Mouse (Mus musculus) adrenal gland, postnatal 0 days (tissue): ENCODE results near the gene Gm11541. TPM values are rescaled to one million over a fixed set of nuclear protein-coding genes. Genes with fewer than 3 reads are reported as not detected.

Experiments
- polyA plus RNA-seq: library from polyadenylated mRNA; unstranded; fragments of >200 nt; fragmentation: Nextera tagmentation; extraction: Ambion mirVana; gene quantifications from 2 replicates; pipeline ENCODE4 v1.2.1, GENCODE M21; 2015

Gene Gm11541
- polyA plus RNA-seq: 0.30 and 1.1 TPM in 2 replicates

GRCm38 (mm10) chr11:94704472-94704871, at the start of gene Gm11541:
TSS of gene Gm11541 (minus strand) at chr11:94704499.

DNA sequence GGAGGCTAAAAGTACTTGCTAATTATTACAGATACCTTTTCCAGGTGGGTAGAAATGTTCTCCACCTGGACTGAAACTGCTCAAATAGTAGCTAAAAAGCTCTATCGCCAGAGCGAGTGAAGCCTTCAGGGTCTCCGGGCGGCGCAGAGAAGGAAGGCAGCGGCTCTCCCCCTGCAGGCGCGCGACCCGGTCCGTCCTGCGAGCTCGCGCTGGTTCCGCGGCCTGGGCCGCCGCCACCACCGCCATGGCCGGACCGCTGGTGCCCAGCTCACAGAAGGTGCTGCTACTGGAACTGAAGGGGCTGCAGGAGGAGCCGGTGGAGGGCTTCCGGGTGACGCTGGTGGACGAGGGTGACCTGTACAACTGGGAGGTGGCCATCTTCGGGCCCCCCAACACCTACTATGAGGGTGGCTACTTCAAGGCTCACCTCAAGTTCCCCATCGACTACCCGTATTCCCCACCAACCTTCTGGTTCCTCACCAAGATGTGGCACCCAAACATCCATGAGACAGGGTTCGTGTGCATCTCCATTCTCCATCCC, 37.5 kb upstream of the Gm11541 start, which contains the start of gene Cdc34b:
Gene Cdc34b, plus strand, starts transcription at position 51 of the 541 bp plus-strand sequence.

DNA sequence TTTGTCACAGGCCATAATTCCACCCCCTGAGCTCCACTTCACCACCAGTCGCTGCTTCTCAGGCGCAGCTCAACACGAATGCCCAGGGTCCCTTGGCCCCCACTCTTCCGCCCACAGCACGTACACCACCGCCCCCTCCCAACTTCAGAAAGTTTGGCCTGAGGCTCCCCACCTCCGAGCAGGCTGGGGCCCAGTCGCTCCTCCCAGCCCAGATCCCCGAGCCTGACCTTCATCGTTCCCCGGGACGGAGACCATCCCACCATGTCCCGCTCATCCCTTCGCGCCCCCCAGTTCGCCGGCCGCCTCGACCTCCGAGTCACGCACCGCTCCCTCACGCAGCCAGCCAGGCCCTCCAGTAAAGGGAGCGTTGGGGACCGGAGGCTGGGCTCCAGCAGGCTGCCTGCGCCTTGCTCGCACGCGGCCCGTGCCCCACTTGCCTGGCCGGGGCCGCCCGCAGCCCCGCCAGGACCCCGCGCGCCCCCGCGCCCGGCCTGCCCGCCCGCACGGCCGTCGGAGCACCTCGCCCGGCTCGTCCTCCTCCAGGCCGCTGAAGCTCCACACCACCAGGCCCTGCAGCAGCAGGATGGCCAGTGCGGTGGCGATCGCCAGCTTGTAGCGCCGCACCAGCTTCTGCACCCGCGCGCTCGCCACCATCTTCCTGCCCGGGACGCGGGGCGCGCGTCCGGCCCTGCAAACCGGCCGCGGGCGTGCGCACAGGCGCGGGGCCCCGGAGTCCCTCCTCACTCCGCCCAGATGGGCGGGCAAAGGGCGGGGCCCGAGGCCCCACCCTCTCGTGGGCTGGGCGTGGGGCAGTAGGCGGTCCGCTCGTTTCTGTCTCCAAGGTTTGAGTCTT, 27.3 kb downstream of the Gm11541 start, which contains the start of gene Xylt2:
Gene Xylt2, minus strand, starts transcription at position 762 of the 853 bp plus-strand sequence.

DNA sequence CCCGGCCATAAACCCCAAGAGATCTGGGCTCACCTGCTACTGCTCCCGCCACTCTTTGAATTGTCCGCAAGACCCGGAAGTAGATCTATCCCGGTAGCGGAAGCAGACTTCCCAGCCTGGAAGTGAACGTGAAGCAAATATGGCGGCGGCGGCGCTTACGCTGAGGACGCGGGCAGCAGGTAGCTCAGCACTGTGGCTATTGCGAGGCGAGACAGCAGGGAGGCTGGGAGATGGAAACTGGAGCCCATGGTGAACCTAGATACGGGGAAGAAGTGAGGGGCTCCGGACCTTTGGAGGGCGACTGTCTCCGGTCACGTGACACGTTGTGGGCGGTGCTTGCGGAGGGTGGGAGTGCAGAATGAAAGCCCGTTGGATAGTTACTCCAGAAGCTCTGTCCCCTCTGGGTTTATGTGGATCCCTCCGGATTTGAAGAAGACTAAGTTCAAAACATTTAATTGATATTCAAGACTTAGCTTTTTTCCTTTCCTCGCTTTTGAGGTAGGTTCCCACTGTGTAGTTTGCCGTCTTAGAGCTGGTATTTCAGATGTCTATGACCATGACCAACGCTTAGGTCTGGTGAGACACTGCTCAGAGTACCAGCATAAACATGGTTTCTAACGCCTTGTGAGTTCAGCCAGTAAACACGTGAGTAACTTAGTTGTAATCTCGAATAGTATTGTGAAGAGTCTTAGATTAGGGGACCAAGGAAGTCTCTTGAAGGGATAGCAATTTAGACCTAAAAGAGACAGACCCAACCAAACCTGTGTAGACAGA, 50.4 kb downstream of the Gm11541 start, which contains the start of the genes Mrpl27 and Eme1:
Gene Mrpl27, plus strand, starts transcription at position 105 of the 774 bp plus-strand sequence.
Gene Eme1, minus strand, starts transcription at position 302 of the 774 bp plus-strand sequence.

Other genes with a start within 250 kb of the Gm11541 start
- 1.8 and 1.9 TPM in 2 replicates for gene Cacna1g, start 230.3 kb downstream of the Gm11541 start, polyA plus RNA-seq
- gene Spata20, start 218.3 kb downstream of the Gm11541 start, polyA plus RNA-seq: 0.08 TPM in 1 of 2 replicates, not detected in the other
- 6.0 and 12.5 TPM in 2 replicates for gene Epn3, start 204.5 kb downstream of the Gm11541 start, polyA plus RNA-seq
- 1.7 and 2.1 TPM in 2 replicates for gene Mycbpap, start 182.8 kb downstream of the Gm11541 start, polyA plus RNA-seq
- 2.9 and 4.0 TPM in 2 replicates for gene Rsad1, start 155.2 kb downstream of the Gm11541 start, polyA plus RNA-seq
- 0.27 and 0.63 TPM in 2 replicates for gene Chad, start 139.5 kb downstream of the Gm11541 start, polyA plus RNA-seq
- 5.8 and 14.8 TPM in 2 replicates for gene Acsf2, start 102.6 kb downstream of the Gm11541 start, polyA plus RNA-seq
- 56.7 and 86.4 TPM in 2 replicates for gene Lrrc59, start 74.7 kb downstream of the Gm11541 start, polyA plus RNA-seq
- gene Mrpl27, start 50.7 kb downstream of the Gm11541 start, polyA plus RNA-seq: 200 and 258 TPM in 2 replicates
- 3.0 and 3.4 TPM in 2 replicates for gene Eme1, start 50.5 kb downstream of the Gm11541 start, polyA plus RNA-seq
- 16.6 and 17.5 TPM in 2 replicates for gene Xylt2, start 27.0 kb downstream of the Gm11541 start, polyA plus RNA-seq
- gene Cdc34b, start 37.3 kb upstream of the Gm11541 start, polyA plus RNA-seq: 0.11 TPM in 1 of 2 replicates, not detected in the other
- not detected in 2 replicates for gene Tmem92, start 78.2 kb upstream of the Gm11541 start, polyA plus RNA-seq
- gene Col1a1, start 231.7 kb upstream of the Gm11541 start, polyA plus RNA-seq: 648 and 745 TPM in 2 replicates